Mouse (Mus musculus) mouse trophoblast stem cell (cell line): Measurements from ENCODE around the gene 4930469K13Rik.

Source experiments
- in situ Hi-C, 2 experiments: fragments of 300-500 bp; cut with MseI, MboI; formaldehyde crosslinking; loops; 2 replicates in 1 of 2; 3 replicates in 1 of 2; pipeline ENCODE4 v1.15.1; 2025

The 4930469K13Rik gene

DNA sequence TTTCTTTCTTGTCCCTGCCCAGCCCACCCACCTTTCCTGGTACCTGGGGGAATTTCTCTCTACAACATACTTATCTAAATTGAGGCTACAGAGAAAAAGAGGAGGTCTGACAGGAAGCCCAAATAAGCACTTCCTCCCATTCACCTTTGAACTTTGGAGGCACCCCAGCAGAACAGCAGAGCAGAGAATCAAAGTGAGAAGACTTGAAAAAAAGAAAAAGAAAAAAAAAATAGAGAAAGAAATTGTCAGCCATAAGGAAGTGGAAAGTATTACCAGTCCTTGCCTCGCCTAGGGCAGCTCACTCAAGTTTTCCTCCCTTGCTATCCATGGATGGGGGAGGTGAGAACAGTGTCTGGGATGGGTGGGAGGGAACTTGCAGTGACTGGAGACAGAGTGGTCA lies 55.5 kb downstream of the 4930469K13Rik start:
- in situ Hi-C loops, result no loop called here

DNA sequence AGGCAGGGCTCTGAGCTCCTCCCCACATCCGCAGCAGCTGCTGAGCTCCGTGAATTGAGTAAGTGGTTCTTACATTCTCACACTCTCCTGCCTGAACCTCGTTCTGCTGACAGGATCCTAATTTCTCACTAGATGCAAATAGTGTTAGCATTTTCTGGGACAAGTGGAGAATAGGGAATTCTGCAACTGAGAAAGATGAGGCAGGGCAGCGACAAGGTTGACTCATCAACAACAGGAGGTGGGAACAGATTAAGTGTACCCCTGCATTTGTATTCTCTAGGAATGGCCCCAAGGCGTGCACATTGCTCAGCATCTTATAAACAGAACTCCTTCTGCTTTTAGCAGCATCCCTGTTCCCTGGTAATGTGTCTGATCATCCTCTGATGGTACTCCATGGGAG lies 58.3 kb downstream of the 4930469K13Rik start:
- in situ Hi-C loops, result no loop called here

DNA sequence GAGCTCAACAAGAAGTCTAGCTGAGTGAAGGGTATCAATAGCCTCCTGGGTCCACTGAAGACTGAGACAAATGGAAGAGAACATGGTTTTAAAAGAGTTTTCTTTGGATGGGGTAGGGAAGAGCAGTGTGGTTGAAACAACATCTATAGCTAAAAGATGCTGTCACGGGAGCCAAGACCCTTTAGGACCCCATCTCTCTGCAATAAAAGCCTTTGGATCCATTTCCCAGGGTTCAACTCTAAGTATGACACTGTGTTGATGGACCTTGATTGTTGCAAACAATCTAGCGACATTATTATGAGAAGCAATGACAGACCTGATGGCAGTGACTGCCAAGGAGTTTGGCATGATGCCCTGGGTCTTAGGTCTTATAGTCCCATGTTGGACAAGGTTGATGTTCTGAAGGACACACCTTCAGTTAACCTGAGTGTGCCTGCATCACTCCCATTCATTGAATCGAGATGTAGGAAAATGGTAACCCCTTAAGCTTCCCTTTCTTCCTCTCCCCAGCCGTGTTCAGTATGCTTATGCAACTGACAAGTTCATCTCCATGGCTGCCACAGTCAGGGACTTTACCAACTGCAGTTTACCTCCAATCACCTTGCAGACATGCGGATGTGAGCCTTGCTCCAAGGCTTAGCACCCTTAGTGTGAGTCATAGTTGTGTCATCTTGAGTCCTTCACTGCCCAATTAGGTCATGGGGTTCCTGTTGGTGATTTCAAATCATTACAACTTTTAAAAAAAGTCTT lies 62.3 kb downstream of the 4930469K13Rik start:
- in situ Hi-C loops, result no loop called here

DNA sequence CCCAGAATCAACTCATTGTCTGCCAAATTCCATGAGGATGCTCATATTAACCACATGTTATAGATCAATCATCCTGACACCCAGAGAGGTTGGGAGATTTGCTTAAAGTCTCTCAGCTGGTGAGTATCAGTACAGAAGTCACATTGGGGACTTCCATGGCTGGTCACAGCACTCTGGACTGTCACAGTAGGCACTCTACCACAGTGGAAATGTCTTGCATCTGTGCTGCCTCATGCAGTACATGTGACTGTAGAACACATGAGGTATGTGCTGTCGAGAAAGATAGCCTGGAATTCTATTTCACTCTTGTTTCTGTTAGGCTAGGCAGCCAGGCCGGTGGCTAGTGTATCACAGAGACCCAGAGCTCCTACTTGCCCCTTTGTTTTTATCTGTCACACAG lies 63.6 kb downstream of the 4930469K13Rik start:
- in situ Hi-C loops, result no loop called here

DNA sequence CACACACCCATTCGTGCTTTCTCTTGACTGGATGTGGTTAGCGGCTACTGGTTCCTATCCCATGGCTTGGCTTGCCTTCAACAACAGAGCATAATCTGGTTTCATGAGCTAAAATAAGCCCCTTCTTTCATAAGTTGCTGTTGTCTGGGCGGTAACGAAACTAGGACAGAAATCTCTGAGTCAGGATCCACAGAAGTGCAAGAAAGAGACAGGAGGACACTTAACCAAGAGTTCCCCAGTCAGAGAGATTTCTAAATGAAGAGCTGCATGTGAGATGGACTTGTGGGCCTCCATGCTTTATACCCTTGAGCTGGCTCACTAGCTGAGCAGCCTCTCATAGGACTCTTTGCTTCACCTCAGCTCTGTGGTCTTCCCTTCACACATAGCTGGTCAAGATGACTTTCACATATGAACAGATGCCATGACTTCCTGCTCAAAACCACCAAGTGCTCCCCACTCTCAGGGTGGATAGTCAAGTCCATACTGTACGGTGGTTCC lies 64.3 kb downstream of the 4930469K13Rik start:
- in situ Hi-C loops, result no loop called here

DNA sequence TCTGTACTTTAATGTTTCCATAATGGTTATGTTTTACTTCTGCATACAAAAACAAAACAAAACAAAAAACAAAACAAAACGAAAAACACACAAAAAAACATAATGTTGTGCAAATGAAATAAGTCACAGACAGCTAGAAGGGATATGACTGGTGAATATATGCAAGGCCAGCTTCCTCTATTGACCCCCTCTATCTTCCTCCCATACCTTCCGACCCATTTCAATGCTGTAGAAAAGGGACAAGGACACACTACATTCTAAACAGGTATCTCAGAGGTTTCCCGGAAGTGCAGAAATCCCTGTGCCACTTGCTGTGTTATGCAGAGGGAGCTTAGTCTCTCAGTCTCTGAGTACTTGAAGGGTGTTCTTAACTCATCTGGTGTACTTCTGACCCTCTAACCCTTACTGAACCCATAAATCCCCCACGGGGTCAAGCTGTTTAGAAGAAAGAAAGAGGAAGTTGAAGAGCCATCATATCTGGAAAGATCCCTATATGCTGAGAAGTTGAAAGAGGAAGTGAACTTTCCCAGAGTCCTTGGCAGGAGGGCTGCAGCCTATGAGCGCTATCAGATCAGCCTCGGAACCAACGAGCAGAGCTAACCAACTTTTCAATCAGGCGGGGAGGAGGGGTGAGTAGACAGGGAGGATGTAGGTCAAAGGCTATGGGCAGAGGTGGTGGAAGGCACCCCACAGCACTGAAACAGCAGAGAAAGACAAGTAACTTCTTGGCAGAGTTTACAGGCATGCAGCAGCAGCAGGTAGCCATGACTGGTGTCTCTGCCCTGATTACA lies 67.1 kb downstream of the 4930469K13Rik start:
- in situ Hi-C loops, result no loop called here

DNA sequence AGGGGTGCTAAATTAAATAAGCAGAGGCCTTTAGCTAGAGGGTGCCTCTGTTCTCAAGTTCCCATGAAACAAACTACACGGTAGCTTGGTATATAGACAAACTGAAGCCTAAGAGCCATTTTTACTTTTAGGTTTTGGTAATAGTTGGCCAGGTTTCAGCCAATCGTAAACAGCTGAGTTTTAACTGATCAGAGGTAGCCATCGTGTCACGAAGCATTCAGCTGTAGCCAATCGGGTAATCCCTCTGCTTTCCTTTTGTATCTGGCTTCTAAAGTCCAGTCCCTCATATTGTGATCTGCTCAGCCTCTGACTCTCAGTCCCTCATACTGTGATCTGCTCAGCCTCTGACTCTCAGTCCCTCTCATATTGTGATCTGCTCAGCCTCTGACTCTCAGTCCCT lies 68.7 kb downstream of the 4930469K13Rik start:
- in situ Hi-C loops, result no loop called here

DNA sequence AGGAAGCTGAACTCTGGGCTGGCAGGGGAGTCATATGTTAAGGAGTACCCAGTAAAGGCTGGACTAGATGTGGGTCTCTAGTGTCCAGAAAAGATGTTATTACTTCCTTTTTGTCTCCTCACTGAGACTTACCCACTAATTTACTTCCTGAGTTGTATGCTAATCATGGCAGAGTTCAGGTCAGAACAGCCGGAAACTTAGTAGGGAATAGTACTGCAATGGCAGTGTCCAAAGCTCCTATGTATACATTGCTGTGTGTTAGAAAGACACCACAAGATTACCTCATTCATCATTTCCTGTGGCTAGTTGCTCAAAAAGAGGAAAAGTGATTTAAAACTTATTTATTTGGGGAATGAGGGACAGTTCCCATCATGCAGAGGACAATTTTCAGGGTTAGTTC lies 73.3 kb downstream of the 4930469K13Rik start:
- in situ Hi-C loops, result no loop called here

DNA sequence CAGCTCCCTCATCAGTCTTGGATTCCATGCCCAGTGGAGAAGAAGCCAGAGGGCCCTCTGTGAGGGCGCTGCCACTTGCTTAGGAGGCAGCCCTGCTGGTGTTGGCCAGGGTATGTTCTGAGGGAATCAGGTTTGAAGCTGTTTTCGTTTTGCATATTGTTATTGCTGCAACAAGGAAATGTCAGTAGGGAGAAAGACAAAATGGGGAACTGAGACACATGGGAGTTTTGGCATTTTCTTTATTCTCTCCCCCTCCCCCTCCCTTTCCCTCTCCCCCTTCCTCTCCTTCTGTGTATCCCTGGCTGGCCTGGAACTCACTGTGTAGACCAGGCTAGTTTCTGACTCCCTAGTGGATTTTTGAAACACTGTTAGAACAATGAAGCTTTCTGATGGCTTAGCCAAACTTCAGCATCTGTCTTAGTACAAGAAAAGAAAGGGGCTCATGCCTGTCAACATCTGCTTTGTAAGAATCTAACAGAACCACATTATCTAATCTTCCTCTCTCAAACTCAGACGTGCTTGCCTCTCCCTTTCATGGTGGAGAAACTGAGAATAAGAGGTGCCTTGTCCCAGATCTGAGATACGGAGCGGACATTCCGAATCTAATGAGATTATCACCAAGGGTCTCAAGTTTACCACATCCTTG lies 86.2 kb downstream of the 4930469K13Rik start:
- in situ Hi-C loops, result no loop called here

DNA sequence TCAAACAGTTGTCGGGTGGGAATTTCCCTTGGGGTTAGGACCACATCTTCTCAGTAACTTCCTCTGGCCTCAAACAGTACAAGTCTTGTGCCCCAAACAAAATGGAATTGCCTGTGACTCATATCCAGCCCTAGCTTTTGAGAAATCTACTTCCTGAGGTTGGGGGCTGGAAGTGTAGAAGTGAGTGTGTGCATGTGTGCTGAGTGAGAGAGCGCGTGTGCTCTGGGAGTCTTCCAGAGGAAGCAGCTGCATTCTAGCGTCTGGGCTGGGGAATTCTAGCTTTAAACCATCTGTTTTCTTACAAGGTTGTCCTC lies 87.5 kb downstream of the 4930469K13Rik start:
- in situ Hi-C loops, result no loop called here

DNA sequence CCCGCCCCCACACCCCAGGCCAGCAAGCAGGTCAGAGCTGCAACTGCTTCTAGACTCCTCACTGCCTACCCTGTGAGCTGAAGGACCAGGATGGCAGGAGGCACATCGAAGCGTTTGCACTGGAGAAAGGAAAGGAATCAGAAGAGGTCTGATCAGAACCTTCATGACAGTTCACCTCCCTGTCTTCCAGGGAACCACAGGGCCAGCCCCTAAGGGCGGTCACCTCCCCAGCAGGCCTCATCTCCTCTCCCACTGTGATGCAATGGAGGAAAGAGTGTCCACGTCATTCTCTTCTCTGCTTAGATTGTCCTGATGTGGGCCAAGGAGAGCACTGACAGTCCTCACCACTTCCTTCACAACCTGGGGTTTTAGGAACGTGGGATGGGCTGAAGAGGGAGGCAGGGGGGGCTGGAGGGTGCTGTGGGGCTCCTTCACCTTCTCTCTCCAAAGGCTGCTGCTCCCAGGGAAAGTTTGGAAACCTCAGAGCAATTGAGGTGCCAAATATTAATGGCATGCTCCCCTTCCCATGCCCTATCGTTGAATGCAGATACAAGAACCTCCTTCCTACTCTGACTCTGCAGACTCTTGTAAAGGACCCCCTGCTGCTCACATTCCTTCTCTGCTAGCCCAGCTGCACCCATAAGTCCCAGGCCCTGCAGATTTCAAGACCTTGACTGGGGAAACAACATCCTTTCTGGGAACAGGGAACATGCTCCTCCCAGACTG lies 88.1 kb downstream of the 4930469K13Rik start:
- in situ Hi-C loops, result no loop called here

DNA sequence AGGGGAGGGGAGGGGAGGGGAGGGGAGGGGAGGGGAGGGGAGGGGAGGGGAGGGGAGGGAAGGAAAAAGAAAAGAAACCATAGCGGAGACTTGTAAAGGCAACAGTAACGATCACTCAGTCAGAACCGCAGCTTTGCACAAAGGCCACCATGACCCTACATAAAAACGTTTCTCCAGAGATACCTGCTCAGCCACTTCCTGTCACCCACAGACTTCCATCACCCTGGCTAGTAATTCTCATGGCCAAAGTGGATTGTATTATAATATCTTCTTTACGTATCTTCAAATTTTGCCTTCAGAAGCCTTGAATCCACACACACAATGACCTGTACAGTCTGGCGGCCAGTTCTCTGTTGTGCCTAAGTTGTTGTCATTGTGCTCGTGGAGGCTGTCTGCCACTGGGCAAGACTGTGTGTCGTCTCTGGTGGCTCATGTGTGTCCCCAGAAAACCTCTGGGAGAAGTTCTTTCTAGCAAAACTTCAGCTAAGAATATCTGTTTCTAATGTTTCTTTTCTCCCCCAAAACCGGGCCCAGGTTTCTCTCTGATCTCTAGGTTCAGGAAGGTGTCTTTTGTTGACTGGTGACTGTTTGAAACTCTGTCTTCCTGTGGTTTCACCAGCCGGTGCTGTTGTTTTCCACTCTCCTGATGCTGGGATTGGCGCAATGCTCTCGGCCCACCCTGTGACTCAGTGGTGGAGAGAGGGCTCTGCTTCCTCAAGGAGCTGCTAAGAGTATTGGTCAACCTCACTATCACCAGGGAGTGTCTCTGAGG lies 88.9 kb downstream of the 4930469K13Rik start:
- in situ Hi-C loops, result no loop called here

DNA sequence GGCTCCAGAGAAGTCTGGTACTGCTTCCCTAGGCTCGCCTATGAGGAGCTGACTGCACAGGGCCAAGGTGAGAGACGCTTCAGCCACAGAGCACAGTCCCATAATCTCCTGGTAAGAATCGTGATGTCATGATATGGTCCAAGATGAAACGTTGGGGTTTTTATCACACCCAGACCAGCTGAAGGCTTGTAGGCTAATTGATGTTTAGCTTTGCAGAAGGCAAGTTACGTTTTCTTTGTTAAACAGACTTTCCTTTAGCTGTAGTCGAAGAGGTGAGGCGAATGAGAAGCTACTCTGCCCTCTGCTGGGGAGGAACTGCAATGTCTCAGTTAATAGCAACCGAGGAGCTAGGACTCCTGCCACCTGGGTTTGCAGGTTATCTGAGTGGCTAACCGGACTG lies 89.7 kb downstream of the 4930469K13Rik start:
- in situ Hi-C loops, result no loop called here

DNA sequence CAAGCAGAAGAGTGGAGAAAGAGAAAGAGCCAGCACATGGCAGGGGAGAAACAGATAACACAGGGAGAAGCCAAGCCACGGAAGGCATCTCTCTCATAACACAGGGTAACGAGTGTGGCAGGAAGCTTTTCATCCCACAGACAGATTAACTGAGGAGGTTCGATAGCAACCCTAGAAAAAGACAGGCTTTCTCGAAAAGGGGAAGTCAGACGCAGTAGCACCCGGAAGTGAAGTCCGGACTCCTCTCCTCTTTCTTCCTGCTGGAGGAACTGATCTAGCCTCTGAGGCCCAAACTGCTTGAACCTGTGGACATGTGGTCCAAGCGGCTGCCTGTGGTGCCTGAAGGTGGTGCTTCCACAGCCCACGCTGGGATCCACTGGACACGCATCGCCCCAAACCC lies 90.1 kb downstream of the 4930469K13Rik start:
- in situ Hi-C loops, result no loop called here

DNA sequence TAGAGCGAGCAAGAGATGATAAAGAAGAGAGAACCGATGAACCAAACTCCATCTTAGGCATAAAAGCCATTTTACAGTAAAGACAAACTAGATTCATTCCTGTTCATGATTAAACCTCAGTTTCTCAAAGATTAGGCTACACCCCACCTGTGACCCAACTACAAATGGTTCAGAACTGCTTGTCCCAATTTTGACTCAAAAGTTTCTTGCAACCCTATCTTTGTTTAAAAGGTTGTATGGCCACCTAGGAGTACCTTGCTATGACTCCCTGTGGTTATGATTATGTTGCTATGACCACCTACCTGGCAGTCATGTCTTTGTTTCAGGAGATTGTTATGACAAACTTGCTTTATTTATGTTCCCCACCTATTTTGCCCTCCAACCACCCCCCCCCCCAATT lies 90.7 kb downstream of the 4930469K13Rik start:
- in situ Hi-C loops, result no loop called here

DNA sequence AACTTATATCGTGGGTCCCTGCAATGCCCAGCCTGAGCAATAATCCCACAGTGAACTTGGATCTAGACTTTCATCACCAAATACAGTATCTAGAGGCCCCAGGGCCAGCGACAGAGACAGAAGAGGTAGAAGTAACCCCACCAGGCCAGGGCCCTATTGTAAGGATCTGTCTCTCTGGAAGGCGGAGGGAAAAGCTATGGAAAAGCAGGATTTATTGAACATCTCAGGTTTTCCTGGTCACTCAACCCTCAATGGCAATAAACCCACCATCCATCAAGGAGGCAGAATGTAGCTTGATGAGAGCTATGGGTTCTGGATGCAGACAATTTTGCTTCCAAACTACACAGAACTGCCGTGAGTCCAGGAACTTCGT lies 95.8 kb downstream of the 4930469K13Rik start:
- in situ Hi-C loops, result no loop called here

DNA sequence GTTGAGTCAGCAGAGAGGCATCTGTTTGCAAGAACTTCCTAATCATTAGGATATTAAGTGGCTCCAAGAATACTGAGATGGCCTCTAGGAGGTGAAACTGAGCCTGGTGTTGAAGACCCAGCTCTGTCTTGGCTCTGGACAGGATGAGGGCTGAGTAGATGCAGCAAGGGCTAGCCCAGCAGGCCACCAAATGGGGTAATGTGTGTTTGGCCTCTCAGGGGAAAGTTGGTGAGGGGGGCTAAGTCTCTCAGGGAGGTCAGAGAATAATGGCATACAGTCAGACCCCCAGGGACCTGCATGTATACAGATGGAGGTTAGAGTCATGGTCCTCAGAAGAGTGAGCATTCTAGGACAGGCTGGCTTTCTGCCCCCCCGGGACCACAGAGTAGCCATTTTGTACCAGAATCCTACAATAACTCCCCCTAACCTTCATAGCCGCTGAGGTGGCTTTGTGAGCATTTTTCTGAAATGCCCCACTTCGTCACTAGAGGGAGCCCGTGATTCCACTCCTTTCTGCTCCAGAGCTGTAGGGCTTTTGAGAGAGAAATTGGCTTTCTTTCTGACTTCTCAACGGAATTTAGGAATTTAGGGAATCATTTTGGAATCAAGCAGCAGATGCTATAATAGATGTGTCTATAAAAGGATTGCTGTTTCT lies 96.3 kb downstream of the 4930469K13Rik start:
- in situ Hi-C loops, result no loop called here

DNA sequence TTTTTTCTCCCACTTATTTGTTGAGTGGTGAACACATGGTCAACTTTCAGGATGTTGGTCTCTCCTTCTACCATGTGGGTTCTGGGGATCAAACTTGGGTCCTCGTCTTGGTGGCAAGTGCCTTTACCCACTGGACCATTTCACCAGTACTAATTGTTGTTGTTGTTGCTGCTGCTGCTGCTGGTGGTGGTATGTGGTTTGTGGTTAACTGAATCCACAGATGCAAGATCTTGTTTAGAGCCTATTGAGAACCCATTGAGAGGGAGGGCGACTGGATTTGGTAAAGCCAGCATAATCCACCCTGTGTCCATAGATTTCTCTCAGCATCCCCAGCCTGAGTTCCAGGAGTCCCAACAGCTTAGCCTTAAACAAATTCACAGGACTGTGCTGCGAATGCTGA lies 97.9 kb downstream of the 4930469K13Rik start:
- in situ Hi-C loops, result no loop called here

DNA sequence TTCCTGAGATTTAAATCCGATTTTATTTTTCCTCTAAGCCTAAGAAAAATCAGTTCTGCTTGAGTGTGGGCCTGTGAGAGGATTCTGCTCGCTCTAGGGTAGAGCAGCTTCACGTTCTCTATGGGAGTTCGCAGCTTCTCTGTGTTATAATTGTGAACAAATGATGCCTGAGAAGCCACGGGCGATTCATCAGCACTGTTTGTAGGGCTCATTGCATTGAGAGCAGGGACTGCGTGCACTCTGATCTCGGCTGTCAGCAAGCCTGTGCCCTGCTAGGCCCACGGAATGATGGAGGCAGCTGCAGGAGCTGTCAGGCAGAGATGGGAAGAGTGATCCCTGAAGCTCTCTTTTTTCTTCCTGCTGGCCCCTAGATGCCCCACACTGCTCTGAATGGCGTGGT lies 100.1 kb downstream of the 4930469K13Rik start:
- in situ Hi-C loops, result no loop called here

DNA sequence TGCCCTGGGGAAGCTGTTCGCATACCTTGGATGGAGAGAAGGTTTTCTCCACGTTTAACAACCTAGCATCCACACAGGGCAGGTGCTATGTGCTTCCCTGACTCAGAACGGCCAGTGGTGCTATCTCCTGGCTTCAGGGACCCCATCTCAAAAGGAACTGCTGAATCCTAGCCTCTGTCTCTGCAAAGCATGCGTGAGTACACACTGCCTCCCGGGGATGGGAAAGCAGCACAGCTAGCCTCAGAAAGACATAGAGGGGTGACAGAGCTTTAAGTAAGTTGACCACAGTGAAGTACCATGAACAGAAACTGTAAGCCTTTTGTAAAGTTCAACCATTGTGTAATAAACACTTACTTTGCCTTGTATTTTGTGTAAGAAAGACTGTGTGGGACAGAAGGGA lies 104.9 kb downstream of the 4930469K13Rik start:
- in situ Hi-C loops, result no loop called here

DNA sequence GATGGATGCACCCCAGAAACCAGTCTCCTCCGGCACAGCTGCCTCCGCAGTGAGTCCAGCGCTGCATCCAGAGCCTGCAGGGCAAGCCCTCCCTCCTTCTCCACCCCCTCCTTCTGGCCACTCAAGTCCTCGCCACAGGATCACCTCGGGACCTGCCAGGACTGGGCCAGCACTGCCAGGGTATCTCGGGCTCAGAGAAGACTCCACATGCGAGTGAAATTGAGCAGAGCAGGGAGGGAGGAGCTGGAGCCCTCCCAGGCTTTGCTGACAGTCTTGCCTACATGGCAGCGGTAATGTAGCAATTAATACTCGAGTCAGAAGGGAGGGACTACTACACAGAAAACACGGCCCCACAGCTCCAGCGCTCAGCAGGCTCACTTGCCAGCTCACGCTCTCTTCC lies 105.4 kb downstream of the 4930469K13Rik start, which contains the start of gene Kcnip1:
Gene Kcnip1 (minus strand): TSS at position 215 of the 400 bp plus-strand sequence.
- in situ Hi-C loops, result no loop called here
